Mouse (Mus musculus): ENCODE results near the gene Zfp661. TPM values are rescaled to one million over a fixed set of nuclear protein-coding genes. Genes with fewer than 3 reads are reported as not detected.

Gene Zfp661
- 1.8 and 2.8 TPM in 2 replicates for polyA plus RNA-seq (2012; rRNA removed)

GRCm38 (mm10) chr2:127586694-127587513 lies at the start of gene Zfp661, which contains the start of gene Mrps5:
Gene Zfp661, minus strand, starts transcription at chr2:127587094.
Gene Mrps5, plus strand, starts transcription at chr2:127587222.

GRCm38 (mm10) chr2:127541185-127541584 lies 45.7 kb downstream of the Zfp661 start, which contains the start of gene Prom2:
Gene Prom2, minus strand, starts transcription at chr2:127541467.

Other genes starting within 250 kb of the Zfp661 start
- not detected in 2 replicates for gene Astl, start 248.5 kb downstream of the Zfp661 start, polyA plus RNA-seq (2012; rRNA removed)
- gene Adra2b, start 223.9 kb downstream of the Zfp661 start, polyA plus RNA-seq (2012; rRNA removed), result 0.59 and 0.71 TPM in 2 replicates
- 0.13 and 0.25 TPM in 2 replicates for gene Gpat2, start 161.9 kb downstream of the Zfp661 start, polyA plus RNA-seq (2012; rRNA removed)
- 13.1 and 13.8 TPM in 2 replicates for gene Fahd2a, start 142.5 kb downstream of the Zfp661 start, polyA plus RNA-seq (2012; rRNA removed)
- gene Kcnip3, start 65.0 kb downstream of the Zfp661 start, polyA plus RNA-seq (2012; rRNA removed), result 1.8 and 2.1 TPM in 2 replicates
- 0.03 and 0.15 TPM in 2 replicates for gene Prom2, start 45.6 kb downstream of the Zfp661 start, polyA plus RNA-seq (2012; rRNA removed)
- 47.1 and 52.0 TPM in 2 replicates for gene Mrps5, start 128 bp upstream of the Zfp661 start, polyA plus RNA-seq (2012; rRNA removed)
- 6.7 and 13.4 TPM in 2 replicates for gene Mal, start 69.6 kb upstream of the Zfp661 start, polyA plus RNA-seq (2012; rRNA removed)
- gene Mall, start 142.8 kb upstream of the Zfp661 start, polyA plus RNA-seq (2012; rRNA removed), result 142 and 235 TPM in 2 replicates
- 2.3 and 4.5 TPM in 2 replicates for gene Nphp1, start 201.8 kb upstream of the Zfp661 start, polyA plus RNA-seq (2012; rRNA removed)
- 51.2 and 57.7 TPM in 2 replicates for gene Mtln, start 205.4 kb upstream of the Zfp661 start, polyA plus RNA-seq (2012; rRNA removed)
- gene Bub1, start 244.8 kb upstream of the Zfp661 start, polyA plus RNA-seq (2012; rRNA removed), result 0.50 and 1.0 TPM in 2 replicates

Data from colon, adult 2 months (tissue).